Mouse (Mus musculus) MEL-GATA-1-ER (cell line): ENCODE measurements around the gene Usp33.

Experiments used
- DNase-seq: peaks from one replicate; pipeline ENCODE4 v3.0.0-alpha.2; 2012; ENCODE audit warnings: low read depth; ENCODE audit errors: extremely low read depth

The Usp33 gene

GRCm38 (mm10) chr3:152339862-152340557, 6.3 kb upstream of the Usp33 start, which contains the start of gene Miga1:
TSS of gene Miga1 (minus strand) at chr3:152340407.
- DNase-seq, result peak; percentile 66

DNA sequence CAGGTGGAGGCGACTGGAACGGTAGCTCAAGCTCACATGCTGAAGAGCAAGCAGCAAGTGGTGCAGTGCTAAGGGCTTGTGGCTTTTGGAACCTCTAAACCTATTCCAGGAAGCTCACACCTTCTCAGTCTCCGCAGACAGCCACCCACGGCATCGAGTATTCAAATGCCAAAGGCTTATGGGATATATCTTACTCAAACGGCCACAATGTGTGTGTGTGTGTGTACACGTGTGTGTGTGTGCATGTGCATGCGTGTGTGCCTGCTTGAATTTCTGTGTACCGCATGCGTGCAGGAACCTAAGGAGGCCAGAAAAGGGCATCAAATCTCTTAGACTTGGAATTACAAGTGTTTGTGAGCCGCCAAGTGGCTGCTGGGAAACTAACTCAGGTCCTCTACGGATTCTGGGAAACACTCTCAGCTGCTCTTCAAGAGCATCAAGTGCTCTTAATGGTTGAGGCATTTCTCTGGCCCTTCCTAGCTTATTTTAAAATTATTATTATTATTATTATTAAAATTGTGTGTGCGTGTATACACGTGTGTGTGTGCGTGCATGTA, 3.2 kb upstream of the Usp33 start:
- no peak for DNase-seq

DNA sequence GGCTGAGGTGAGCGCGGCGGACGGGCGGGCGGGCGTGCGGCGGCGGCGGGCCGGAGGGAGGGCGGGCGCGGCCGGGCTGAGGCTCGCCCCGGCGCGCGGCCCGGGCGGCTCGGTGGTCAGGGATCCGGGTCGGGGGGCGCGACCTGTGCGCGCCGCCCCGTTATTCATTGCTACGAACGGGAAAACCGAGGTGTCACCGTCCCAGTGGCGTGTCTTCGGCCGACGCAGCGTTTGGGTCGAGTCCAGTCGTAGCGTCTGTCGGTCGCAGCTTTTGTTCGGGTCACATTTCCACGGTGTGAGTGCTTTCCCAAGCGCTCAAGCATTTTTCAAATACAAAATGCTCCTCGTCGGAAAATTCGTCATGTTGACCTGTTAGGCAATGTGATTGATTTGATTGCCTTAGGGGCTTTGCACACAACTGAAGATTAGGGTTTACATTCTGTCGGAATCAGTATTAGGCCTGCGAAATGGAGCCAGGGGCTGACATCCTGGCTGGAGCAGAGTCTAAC, 409 bp downstream of the Usp33 start:
- DNase-seq, result peak; percentile 34

DNA sequence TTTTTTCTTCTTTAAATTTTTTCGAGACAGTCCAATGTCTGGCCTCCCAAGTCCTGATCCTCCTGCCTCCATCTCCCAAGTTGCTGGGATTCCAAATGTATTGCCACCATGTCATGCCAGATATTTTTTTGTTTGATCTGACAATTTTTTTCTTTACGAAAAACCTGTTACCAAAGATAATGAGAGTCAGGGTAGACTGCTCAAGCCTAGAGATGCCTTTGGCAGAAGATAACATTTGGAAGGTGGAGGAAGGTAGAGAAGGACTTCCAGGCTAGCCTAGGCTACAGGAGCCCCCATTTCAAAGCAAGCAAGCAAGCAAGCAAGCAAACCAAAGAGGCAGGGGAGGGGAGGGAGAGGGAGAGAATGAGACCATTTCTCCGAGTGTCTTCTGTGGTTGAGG, 949 bp downstream of the Usp33 start:
- DNase-seq, result peak; percentile 41

DNA sequence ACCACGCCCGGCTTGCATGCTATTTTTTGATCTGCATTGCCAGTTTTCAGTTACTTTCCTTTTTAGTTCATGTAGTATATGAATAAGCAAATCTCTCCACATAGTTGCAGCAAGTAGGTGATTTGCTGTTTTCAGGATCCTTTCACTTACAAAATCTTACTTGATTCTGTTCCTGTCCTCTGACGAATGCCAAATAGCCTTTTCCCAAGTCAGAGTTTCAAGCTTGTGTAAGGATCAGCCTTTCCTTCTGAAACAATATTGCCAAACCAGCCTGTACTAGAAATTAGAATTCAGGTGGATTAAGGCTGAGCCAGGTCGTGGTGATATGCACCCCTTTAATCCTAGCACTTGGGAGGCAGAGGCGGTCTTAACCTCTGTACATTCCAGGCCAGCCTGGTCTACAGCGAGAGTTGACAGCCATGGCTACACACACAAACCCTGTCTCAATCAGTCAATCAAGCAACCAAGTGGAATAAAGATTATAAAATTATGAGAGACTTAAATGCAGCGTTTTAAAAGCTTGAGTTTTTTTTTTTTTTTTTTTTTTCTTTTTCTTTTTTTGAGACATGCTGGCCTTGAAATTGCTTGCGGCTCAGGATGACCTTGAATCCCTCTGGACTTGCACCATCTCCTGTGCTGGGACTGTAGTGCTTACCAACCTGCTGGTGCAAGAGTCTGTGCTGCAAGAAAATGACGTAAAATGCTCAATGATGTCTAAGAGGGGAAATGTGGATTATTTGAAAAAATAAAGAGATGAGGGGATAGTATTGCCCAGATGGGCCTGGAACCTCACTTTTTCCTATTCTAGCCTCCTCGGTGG, 1.9 kb downstream of the Usp33 start:
- no peak for DNase-seq

DNA sequence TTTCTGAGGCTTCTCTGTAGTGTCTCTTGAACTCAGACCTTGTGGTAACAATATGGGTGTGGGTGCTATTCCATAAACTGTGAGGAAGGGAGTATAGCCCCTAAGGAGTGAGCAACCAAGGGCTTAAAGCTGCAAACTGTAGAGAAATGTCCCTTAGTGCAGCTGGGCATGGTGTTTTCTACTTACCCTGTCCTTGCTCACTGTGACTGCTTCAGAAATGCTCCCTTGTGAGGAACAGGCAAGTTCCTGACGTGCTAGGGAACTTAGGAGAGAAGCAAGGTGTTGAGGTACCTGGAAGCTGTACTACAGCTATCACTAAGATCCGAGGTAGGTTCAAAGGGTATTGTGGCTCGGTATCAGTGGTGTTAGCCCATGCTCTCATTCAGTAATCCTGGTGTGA, 4.2 kb downstream of the Usp33 start:
- no peak for DNase-seq

- no peak for DNase-seq
Measured at GRCm38 (mm10) chr3:152350966-152351365, 4.7 kb downstream of the Usp33 start.

GRCm38 (mm10) chr3:152352289-152352688, 6.0 kb downstream of the Usp33 start:
- no peak for DNase-seq

- DNase-seq, result no peak
Measured at GRCm38 (mm10) chr3:152353434-152354177, 7.3 kb downstream of the Usp33 start.

DNA sequence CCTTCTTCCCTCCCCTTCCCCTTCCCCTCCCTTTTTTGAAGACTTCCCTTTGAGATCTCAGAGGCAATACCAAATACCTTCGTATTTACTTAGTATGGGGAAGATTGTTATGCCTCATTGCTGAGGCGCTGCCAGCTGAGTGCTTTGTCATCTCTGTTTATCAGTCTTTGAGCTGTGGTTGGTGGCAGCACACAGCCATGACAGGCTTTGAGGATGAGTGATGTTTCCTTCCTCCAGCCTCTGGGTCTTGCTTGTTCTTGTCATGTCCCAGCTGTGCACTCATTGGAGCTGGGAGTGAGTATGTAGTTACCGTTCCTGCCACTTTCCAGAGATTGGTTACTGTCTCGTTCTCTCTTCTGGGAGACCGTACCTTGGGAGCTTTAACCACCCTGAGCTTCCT, 9.1 kb downstream of the Usp33 start:
- DNase-seq, result peak; percentile 68

DNA sequence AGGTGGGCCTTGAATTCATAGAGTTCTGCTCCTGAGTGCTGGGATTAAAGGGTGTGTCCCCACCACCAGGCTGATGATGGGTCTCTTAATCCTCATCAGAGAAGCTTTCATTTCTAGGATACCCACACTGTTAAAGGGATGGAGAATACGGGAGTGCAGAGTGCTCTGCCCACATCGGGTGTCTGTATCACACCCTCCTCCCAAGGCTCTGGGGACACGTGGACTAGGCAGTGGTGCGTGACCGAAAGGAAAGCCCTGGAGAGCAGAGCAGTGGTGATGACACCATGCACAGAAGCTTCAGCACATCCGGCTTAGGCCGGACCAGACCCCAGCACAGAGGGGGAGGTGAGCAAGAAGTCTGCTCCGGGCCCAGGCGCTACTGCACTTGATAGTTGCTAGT, 10.5 kb downstream of the Usp33 start:
- DNase-seq, result no peak

GRCm38 (mm10) chr3:152359151-152359550, 12.9 kb downstream of the Usp33 start:
- DNase-seq, result no peak

DNA sequence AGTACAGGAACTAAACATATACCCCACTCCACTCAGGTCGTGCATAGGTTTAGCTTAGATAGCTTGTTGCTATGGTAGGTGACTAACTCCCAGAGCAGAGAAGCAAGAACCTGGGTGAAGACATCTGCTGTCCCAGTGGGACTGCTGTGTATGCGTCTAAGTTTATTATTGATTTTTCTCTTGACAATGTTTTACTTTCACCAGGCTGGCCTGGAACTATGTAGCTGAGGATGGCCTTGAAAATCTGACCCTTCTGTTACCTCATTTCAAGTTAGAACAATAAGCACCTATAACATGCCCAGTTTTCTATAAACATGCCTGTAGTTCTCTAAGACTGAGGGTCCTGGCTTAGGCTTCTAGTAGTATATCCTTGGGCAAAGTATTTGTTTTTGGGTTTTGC, 17.9 kb downstream of the Usp33 start:
- DNase-seq, result no peak

DNA sequence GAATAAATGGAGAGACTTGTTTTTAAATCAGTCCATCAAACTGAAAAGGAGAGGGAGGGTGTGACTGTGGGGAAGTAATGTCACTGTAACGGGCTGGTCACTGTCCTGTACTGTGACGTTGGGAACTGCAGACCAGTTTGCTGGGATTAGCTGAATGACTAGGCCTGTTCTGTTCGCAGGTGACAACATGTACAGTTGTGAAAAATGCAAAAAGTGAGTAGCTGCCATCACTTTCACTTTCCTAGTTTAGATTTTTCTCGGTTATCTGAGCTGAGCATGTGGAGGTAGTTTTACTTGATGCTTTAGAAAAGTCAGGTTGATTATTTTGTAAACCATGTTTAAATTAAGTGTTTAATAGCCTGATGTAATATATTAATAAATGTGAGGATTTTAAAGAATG, 29.8 kb downstream of the Usp33 start:
- DNase-seq, result no peak

GRCm38 (mm10) chr3:152384106-152384505, 37.8 kb downstream of the Usp33 start:
- DNase-seq, result no peak

- DNase-seq, result peak; percentile 75
Measured at GRCm38 (mm10) chr3:152395350-152396277, 49.3 kb downstream of the Usp33 start, which contains the start of gene Zzz3. TSS of gene Zzz3 (plus strand) at chr3:152395473.

DNA sequence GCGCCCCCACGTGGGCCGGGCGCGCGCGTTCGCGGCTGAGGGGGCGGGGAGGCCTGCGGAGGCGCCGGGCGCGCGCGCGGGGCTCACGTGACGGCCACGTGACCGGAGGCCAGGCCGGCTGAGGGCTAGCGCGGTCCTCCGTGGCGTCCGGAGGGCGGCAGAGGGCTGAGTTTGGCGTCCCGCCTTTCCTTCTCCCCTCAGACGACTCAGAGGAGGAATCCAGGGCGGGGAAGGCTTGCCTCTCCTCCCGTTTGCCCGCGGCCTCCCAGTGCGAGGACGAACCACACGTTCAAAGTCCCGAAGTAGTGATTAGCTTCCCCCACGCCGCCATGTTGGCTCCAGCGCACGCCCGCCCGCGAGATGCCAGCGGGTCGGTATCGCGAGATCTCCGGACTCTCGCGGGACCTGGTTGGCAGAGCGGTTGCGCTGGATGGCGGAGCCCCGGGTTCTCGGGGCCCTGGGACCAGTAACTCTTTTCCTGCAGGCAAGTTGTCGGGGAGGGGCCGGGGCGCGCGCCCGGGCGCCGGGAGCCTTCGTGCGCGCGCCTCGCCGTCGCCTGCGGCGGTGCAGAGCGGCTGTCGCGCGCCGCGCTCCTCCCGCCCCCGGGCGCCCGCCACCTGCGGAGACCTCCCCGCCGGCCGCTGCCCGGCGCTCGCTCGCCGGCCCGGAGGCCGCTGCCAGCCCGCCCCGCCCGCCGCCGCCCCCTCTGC, 50.2 kb downstream of the Usp33 start:
- peak; percentile 87 for DNase-seq

DNA sequence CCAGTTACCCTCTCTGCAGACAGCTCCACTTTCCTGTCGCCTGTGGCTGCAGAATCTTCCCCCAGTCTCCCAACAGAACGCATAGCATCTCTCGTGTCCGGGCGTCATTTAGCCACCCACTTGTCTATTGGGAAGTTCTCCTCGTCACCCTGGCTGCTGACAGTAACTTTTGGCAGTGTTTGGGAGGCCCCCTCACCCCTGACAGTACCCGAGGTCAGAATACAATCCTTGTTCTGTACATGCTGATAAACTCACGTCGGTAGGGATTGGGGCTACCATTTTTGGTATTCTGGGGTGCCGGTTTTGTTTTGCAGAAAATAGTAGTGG, 50.7 kb downstream of the Usp33 start:
- DNase-seq, result no peak

DNA sequence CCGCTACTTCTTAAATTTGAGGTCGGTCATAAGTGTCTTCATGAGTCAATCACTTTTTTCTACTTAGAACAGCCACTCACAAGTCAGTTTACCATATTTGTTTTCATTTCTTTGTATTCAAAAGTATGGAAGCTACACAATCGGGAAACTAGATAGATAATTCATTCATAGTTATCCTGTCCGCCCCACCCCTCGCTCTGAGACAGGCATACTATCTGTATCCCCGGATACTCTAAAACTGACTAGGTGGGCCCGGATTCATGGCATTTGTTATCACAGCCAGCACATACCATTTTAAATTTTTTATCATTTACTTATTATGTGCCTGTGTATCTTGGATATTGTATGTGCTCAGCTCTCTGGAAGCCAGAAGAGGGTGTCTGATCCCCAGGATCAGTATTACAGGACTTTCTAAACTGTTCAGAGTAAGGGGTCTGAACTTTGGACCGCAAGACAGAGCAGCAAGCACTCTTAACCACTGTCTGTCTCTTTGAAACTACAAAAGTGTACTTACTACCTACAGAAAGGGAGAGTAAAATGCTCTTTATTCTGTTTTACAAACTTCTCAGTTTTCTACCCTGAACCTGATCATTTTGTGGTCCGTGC, 51.2 kb downstream of the Usp33 start:
- DNase-seq, result peak; percentile 52
